Mouse (Mus musculus) bone marrow, adult 2 months (tissue): ENCODE results near the gene Olfr944. TPM values are rescaled to one million over a fixed set of nuclear protein-coding genes. Genes with fewer than 3 reads are reported as not detected.

Experiments used
- H3K27ac ChIP-seq: fragments of 200-500 bp; 2 replicates; pipeline ENCODE4 v1.5.1; 2012; ENCODE audit warnings: low read depth, mild to moderate bottlenecking, control low read depth, inconsistent platforms, low read length; ENCODE audit not compliant: control insufficient read depth, poor library complexity, insufficient read depth
- H3K4me1 ChIP-seq: fragments of 200-500 bp; 2 replicates; pipeline ENCODE4 v1.6.1; 2011; ENCODE audit warnings: low read length; ENCODE audit not compliant: control insufficient read depth, insufficient read depth
- H3K4me3 ChIP-seq: fragments of 200-500 bp; replicated peaks from 2 replicates; pipeline ENCODE3; 2011; ENCODE audit warnings: mild to moderate bottlenecking, low read depth, low read length, control low read depth; ENCODE audit not compliant: control insufficient read depth
- CTCF ChIP-seq: fragments of 200-500 bp; IDR thresholded peaks from 2 replicates; pipeline ENCODE4 v1.5.1; 2011; ENCODE audit warnings: low read length, control low read depth; ENCODE audit not compliant: control insufficient read depth, insufficient read depth
- POLR2A ChIP-seq: fragments of 200-500 bp; IDR thresholded peaks from 2 replicates; pipeline ENCODE4 v1.6.1; 2011; ENCODE audit warnings: low read depth, mild to moderate bottlenecking, control low read depth, low read length, borderline replicate concordance; ENCODE audit not compliant: control insufficient read depth
- WGBS: fragments of 180-500 bp; shearing (Covaris S2); methylation state at CpG from one replicate; pipeline ENCODE4 v1.1.7; 2018; 5-methylcytosine and 5-hydroxymethylcytosine counted together
- polyA plus RNA-seq: library from polyadenylated mRNA; stranded (reverse); fragments of >200 nt; gene quantifications from 2 replicates; pipeline ENCODE4 v1.2.4, GENCODE M21; 2011; ENCODE audit warnings: low replicate concordance; ENCODE audit not compliant: missing spikeins, insufficient read depth, insufficient read length

Olfr944 gene
- not detected in 2 replicates for polyA plus RNA-seq

DNA sequence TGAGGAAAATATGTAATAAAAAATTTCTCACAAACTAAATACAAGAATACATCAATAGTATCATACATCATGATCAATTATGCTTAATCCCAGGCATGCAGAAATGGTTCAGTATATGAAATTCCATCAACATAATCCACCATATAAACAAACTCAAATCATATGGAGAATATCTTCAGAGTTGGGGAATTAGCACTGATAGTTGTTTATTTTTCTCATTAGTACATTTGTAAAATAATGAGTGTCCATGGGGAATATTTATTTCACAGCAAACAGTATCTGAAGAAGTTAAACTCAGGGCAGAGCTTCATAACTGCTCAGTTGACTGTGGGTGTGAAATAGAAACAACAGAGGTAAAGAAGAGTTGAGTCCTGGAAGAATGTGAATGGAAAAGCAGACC is at the start of gene Olfr944:
Gene Olfr944, plus strand, starts transcription at position 301 of the 400 bp plus-strand sequence.
- no peaks in the 10 kb centered on the region for H3K4me1 ChIP-seq
- no peak for TF ChIP-seq CTCF
- TF ChIP-seq POLR2A, result no peak
- no peak within 1 kb of the TSS for H3K27ac ChIP-seq
- no peak within 1 kb of the TSS for H3K4me3 ChIP-seq

DNA sequence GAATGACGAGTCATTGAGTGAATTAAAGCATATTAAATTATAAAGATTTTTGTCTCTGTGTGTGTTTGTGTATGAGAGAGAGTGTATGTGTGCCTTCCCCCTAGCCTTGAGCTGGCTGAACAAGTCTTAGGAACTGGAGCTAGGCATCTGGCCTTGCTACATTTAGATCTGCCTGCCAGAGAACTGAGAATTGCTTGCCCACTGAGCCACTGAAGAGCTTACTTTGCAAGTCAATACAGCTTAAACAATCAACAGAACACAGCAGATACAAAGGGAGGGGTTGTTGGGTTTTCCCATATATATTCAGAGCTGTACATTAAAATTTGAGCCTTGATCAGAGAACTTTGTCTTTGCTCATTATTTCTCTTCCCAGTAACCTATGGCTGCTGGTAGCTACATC is 49.3 kb upstream of the Olfr944 start:
- WGBS, result 42% methylated on average over 1 of the region's 1 CpGs
- TF ChIP-seq POLR2A, result no peak
- no peak for TF ChIP-seq CTCF
- Histone ChIP-seq H3K4me3 (no peak overlapping the region), H3K4me1 (no peaks in the 10 kb centered on the region), H3K27ac (no peak overlapping the region)

DNA sequence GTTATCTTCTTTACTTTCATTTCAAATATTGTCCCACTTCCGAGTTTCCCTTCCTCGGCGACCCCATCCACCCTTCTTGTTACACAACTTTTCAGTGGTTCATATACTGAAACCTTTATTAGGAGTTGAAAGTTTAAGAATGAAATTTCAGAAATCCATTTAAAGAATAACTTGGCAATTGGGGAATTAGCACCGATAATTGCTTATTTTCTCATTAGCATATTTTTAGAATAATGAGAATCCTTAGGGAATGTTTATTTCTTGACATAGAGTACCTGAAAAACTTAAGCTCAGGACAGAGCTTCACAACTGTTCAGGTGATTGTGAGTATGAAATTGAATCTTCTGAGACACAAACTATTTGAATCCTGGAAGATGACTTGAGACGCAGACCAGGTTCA is 35.7 kb upstream of the Olfr944 start, which contains the start of gene Olfr943:
Gene Olfr943, plus strand, starts transcription at position 301 of the 400 bp plus-strand sequence.
- WGBS, result 85% methylated on average over 5 of the region's 5 CpGs
- TF ChIP-seq POLR2A, result no peak
- TF ChIP-seq CTCF, result no peak
- Histone ChIP-seq H3K27ac (no peak within 1 kb of the TSS), H3K4me1 (no peaks in the 10 kb centered on the region), H3K4me3 (no peak within 1 kb of the TSS)

DNA sequence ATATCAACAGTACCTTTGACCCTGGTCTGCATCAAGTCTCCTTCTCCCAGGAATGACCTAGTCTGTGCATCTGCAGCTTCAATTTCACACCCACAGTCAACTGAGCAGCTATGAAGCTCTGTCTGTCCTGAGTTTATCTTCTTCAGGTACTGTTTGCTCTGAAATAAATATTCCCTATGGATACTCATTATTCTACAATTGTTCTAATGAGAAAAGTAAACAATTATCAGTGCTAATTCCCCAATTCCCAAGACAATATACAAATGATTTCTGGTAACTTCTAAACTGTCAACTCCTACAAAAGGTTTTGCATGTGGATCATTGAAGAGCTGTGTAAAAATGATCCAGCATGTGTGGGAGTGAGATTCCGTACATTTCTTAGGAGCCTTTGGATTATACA is 48.2 kb downstream of the Olfr944 start, which contains the start of gene Olfr1537:
Gene Olfr1537, minus strand, starts transcription at position 101 of the 400 bp plus-strand sequence.
- Histone ChIP-seq H3K4me1 (no peaks in the 10 kb centered on the region), H3K27ac (no peak within 1 kb of the TSS), H3K4me3 (no peak within 1 kb of the TSS)
- no peak for TF ChIP-seq CTCF
- no peak for TF ChIP-seq POLR2A
- 80% methylated on average over 1 of the region's 1 CpGs for WGBS

Other genes starting within 250 kb of the Olfr944 start
- not detected in 2 replicates for gene Olfr933, start 229.6 kb upstream of the Olfr944 start, polyA plus RNA-seq
- not detected in 2 replicates for gene Olfr934, start 213.6 kb upstream of the Olfr944 start, polyA plus RNA-seq
- not detected in 2 replicates for gene Olfr935, start 202.2 kb upstream of the Olfr944 start, polyA plus RNA-seq
- not detected in 2 replicates for gene Olfr146, start 178.5 kb upstream of the Olfr944 start, polyA plus RNA-seq
- gene Olfr937, start 137.0 kb upstream of the Olfr944 start, polyA plus RNA-seq, result not detected in 2 replicates
- gene Olfr938, start 123.0 kb upstream of the Olfr944 start, polyA plus RNA-seq, result not detected in 2 replicates
- not detected in 2 replicates for gene Olfr27, start 73.8 kb upstream of the Olfr944 start, polyA plus RNA-seq
- gene Olfr943, start 35.6 kb upstream of the Olfr944 start, polyA plus RNA-seq, result not detected in 2 replicates
- not detected in 2 replicates for gene Olfr1537, start 48.1 kb downstream of the Olfr944 start, polyA plus RNA-seq
- not detected in 2 replicates for gene Olfr945, start 74.9 kb downstream of the Olfr944 start, polyA plus RNA-seq
- gene Olfr948, start 124.1 kb downstream of the Olfr944 start, polyA plus RNA-seq, result not detected in 2 replicates
- 0.50 TPM in 1 of 2 replicates, not detected in the other for gene Olfr951, start 185.5 kb downstream of the Olfr944 start, polyA plus RNA-seq
- not detected in 2 replicates for gene Olfr952, start 225.2 kb downstream of the Olfr944 start, polyA plus RNA-seq